Mouse (Mus musculus): ENCODE results near the gene Tsc2.

The Tsc2 gene

GRCm38 (mm10) chr17:24648731-24649377 is 16.4 kb upstream of the Tsc2 start:
- ATAC-seq (ENCODE audit: insufficient number of reproducible peaks, low FRiP score, low TSS enrichment): no peak

- ATAC-seq (ENCODE audit: insufficient number of reproducible peaks, low FRiP score, low TSS enrichment): no peak
These were observed 15.1 kb upstream of the Tsc2 start for GRCm38 (mm10) chr17:24647493-24647892.

DNA sequence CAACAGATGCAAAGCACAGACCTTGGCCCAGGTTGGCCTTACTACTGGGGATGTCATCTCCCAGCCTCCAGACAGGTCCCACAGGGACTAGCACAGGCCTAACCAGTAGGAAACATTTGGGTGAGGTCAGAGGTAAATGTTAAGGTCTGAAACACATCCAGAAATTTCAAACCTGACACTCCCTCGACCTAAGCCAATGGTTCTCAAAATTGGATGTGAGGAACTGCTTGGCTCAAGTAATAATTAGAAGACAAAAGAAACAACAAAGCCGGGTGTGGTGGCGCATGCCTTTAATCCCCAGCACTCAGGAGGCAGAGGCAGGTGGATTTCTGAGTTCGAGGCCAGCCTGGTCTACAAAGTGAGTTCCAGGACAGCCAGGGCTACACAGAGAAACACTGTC is 14.0 kb upstream of the Tsc2 start:
- no peak for ATAC-seq (ENCODE audit: insufficient number of reproducible peaks, low FRiP score, low TSS enrichment)

DNA sequence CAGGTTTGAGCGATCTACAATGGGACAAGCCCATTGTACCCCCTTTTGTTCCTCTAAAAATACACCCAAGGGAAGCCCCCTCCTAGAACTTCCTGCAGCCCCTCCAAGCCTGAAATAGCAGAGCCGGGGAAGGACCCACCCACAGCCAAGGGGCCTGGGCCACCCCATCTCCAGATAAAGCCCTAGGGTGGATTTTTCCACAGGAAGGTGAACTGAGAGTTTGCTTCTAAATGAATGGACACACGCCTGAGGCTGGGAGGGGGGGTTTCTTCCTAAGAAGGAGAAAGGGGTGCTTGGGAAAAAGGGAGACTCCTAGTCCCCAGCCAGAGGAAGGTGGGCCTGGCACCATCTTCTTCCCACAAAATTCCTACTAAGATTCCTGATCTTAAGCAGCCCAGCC is 13.5 kb upstream of the Tsc2 start:
- no peak for ATAC-seq (ENCODE audit: insufficient number of reproducible peaks, low FRiP score, low TSS enrichment)

DNA sequence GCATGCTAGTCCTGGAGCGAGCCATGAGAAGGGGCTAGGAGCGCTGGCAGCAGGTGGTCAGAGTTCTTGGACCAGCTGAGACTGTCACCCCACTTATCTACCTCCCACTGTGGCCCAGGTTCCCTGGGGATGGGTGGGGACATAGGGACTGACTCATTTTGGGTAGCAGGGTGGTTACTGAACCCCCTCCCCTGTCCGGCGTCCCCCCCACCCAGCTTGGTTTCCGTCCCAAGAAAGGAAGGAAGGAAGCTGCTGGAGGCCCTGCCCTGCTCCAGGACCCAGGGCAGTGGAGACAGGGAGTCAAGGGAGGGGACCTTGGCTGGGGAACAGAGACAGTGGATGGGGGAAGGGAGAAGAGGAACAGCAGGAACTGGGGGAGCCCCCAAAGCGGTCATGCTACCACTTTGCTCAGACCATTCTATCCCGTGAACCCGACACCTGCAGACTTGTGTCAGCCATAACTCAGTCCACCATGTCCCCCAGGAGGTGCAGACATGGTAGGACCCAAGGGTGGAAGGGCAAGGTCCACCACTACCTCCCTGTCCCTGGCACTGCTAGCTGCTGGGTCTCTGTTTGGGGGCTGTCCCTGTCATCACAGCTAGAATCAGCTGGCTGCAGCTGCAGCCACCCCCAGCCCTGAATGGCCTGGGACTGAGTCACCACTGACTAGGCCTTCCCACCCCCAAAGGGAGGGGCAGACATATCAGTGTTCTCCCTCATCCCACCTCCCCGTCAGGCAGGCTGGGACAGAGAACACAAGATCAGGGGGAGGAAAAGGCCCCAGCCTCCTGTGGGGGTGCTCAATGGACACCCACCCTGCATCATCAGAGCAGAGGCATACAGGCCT is 12.7 kb upstream of the Tsc2 start:
- ATAC-seq (ENCODE audit: insufficient number of reproducible peaks, low FRiP score, low TSS enrichment): no peak

- ATAC-seq (ENCODE audit: insufficient number of reproducible peaks, low FRiP score, low TSS enrichment): no peak
These were observed 11.7 kb upstream of the Tsc2 start for GRCm38 (mm10) chr17:24644030-24644715.

DNA sequence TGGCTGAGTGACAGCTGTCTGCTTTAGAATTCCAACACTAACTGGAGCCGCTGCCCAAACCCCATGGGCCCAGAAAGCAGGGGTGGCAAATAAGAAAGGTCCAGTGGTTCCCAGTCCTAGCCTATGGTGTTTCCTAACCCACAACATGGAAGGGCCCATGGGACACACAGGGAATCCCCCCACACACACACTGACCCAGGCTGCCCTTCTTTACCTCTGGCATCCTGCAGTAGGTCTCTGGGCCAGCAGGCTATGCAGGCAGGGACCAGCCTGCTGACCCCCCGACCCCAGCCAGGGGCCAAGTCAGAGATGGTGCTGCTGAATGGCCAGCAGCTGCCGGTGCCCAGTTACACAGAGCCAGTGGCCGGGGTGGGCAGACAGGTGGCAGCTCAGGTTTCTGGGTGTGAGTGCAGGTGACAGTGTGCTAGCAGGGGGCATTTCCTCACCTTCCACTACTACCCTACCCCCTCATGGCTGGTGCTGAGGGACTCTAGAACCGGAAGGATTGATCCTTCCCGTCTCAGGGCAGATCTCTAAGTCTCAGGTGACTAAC is 10.4 kb upstream of the Tsc2 start:
- no peak for ATAC-seq (ENCODE audit: insufficient number of reproducible peaks, low FRiP score, low TSS enrichment)

DNA sequence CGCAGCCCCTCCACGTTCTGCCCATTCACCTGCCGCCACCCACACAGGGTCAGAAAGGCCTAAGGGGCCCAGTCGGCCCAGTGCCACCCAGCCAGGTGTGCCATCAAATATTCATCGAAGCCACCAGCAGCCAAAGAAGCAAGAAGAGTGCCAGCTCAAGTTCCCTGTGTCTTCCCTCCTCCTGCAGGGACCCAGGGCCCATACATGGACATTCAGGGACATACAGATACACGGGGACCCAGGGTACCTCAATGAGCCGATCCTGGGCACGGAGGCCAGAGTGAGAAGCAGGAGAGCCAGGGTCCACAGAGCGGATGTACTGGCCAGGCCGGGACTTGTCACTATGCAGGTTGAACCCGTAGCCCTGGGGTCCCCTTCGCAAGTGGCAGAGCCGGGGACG is 9.5 kb upstream of the Tsc2 start:
- no peak for ATAC-seq (ENCODE audit: insufficient number of reproducible peaks, low FRiP score, low TSS enrichment)

DNA sequence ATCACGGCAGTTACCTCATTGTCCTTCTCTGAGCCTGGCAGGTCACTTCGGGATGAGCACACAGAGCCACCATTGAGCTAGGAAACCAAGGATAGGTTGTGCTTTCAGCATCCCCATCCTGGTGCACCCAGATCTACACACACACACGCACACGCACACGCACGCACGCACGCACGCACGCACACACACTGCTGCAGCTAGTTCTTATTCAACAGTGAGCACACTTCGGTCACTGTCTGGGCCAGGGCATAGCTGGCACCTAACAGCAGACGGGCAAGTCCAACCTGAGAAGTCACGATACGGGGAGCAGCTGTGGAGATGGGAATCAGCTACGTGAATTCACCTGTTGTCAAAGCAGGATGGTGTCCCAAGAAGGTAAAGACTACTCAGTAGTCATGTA is 8.2 kb upstream of the Tsc2 start:
- no peak for ATAC-seq (ENCODE audit: insufficient number of reproducible peaks, low FRiP score, low TSS enrichment)

DNA sequence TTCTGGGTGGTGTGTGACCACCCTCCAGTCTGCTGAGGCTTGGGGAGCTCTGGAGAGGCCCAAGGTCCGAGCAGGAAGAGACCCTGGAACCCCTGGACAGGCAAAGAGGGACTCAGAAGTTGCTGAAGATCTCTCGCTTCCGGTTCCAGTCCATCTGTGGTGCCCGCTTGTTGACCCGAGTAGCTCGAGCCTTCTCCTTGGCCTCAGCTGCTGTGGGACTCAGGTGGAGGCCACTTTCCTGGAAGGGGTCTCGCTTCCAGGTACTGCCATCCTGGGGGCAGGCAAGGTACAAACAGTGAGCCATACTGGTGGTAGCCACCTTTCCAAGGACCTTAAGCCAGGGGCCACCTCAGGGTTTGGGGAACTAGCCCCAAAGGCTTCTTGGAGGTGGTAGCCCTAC is 7.7 kb upstream of the Tsc2 start:
- ATAC-seq (ENCODE audit: insufficient number of reproducible peaks, low FRiP score, low TSS enrichment): no peak

DNA sequence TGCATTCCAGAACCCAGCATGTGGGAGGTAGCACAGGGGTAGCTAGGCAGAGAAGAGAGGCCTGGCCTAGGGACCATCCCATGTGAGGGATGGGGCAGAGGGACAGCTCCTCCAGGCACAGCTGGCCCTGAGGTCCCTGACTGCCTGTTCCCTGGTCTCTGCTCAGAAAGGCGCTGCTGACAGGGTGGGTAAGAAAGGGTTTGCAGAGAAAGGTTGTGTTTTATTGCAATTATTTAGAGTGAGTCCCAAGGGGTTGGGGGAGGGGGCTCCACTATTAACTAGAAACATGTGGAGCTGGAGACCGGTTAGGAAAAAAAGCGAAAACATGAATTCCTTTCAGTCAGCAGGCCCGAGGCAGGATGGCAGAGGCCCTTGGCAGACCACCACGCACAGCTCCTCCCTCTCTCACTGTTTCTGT is 7.2 kb upstream of the Tsc2 start:
- ATAC-seq (ENCODE audit: insufficient number of reproducible peaks, low FRiP score, low TSS enrichment): no peak

GRCm38 (mm10) chr17:24638840-24639239 is 6.4 kb upstream of the Tsc2 start:
- no peak for ATAC-seq (ENCODE audit: insufficient number of reproducible peaks, low FRiP score, low TSS enrichment)

DNA sequence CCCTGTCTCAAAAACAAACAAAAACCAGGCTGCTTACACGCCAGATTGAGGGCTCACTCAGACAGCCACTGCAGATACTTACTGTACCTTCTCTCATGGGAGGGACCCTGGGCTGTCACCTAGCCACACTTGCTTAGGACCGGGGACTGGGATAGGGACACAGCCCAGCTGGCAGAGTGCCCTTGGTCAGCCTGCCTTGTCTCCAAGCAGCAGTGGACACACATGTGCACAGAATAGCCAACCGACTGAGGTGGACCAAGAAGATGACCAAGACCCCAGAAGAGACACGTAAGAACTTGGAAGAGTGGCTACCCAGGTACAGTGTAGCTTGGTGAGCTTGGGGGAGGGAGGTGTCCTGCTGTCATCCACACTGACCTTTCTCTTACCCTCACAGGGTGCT is 5.8 kb upstream of the Tsc2 start:
- ATAC-seq (ENCODE audit: insufficient number of reproducible peaks, low FRiP score, low TSS enrichment): no peak

- no peak for ATAC-seq (ENCODE audit: insufficient number of reproducible peaks, low FRiP score, low TSS enrichment)
These were observed 4.5 kb upstream of the Tsc2 start for GRCm38 (mm10) chr17:24636781-24637481.

DNA sequence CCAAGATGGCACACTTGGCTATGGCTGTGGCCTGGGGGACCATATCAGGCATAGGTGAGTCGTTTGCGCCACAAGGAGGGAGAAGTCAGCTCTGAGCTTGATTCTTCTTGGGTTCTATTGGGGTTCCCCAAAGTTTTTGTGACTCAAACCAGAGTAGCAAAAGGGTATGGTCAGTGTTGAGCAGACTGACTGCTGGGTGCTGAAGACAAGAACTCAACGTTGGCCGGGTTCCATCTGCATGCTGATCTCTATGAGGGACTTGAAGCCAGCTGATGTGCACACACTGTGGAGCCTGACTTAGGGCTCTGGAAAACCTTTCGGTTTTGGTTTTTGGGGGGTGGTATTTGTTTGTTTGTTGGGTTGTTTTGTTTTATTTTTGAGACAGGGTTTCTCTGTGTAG is 3.3 kb upstream of the Tsc2 start:
- ATAC-seq (ENCODE audit: insufficient number of reproducible peaks, low FRiP score, low TSS enrichment): no peak

DNA sequence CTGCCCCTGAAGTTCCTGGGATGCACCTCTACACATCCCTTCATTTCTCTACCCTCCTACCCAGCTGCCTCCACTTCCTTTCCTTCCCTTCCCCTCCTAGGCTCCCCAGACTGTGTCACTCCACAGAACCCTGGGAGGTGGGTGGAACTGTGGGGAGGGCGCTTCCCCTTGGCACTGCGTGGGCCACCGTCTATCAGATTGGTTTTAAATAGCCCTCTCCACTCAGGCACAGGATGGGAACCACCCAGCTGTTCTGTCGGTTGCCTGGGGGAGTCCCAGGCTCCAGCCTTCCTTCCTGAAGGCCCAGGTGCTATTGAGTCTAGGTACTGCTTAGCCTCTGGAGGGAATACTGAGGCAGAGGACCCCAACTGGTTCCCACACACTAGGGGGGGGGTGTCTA is 2.6 kb upstream of the Tsc2 start:
- ATAC-seq (ENCODE audit: insufficient number of reproducible peaks, low FRiP score, low TSS enrichment): no peak

DNA sequence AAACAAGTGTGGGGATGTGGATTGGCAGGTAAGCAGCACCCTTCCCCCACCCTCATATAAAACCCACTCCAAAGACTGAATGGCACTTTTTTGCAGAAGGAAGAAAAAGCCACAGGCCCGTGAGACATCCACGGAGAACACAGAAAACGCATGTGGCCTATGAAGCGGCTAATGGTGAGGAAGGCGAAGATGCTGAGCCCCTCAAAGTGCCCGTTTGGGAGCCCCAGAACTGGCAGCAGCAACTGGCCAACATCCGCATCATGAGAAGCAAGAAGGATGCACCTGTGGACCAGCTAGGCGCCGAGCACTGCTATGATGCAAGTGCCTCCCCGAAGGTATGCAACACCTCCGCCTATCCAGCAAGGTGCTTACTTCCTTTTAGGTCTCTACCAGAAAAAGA is 1.4 kb upstream of the Tsc2 start:
- ATAC-seq (ENCODE audit: insufficient number of reproducible peaks, low FRiP score, low TSS enrichment): no peak

DNA sequence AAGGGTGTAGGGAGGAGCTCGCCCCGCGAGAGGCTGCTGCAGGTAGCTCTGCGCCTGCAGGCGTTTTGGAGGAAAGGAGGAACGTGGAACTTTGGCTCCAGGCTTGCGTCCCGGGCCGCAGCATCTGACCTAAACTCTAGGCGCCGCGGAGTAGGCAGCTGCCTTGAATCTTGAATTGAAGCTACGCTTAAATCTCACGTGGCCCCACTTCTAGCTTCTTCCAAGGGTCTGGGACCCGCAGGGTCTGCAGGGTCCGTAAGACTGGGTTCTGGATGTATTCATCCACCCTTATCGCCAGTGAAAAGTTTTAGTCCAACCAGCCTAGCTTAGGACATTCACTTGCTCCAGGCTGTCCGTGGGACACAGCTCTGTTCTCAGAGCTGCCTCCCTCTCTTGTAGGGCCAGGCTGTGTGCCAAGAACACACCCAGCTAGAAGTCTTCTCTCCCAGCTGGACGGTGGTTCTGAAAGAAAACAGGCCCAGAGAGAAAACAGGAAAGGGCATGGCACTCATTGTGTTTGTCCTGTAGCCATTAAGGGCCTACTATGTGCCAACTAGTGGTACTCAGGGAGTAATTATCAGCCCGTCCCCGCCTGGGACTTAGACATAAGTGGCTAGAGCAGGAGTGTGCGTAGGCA is 501 bp upstream of the Tsc2 start:
- ATAC-seq (ENCODE audit: insufficient number of reproducible peaks, low FRiP score, low TSS enrichment): no peak

DNA sequence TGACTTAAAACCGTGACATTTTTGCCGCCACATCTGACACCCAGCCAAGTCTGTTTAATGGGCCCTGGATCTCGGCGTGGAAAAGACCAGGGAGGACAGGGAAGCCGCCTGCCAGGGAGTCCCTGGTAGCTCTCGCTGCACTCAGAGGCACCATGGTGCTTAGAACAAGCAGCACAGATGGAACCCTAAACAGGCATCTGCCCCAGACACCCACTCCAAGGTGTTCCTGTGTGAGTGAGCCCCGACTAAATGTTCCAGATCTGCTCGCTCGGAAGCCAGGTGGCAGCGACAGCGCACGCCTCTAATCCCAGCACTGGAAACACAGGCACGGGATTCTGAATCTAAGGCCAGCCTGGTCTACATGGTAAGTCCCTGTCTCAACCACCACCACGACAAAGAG is 2.4 kb downstream of the Tsc2 start:
- ATAC-seq (ENCODE audit: insufficient number of reproducible peaks, low FRiP score, low TSS enrichment): no peak

- no peak for ATAC-seq (ENCODE audit: insufficient number of reproducible peaks, low FRiP score, low TSS enrichment)
These were observed 3.8 kb downstream of the Tsc2 start for GRCm38 (mm10) chr17:24628646-24629045.

All from cerebellum, adult (tissue).